Mouse (Mus musculus) kidney, adult 11 months (tissue): Measurements from ENCODE around the gene Fam71e1.

Experiments used
- DNase-seq: peaks from one replicate; pipeline ENCODE4 v3.0.0; 2022

Gene Fam71e1

GRCm38 (mm10) chr7:44495992-44496770, at the start of gene Fam71e1, which contains the start of gene Emc10:
Gene Fam71e1, plus strand, starts transcription at chr7:44496581.
Gene Emc10, minus strand, starts transcription at chr7:44496529.
- DNase-seq, result peak; percentile 99

- no peak for DNase-seq
Observed at GRCm38 (mm10) chr7:44453256-44453655, 43.1 kb upstream of the Fam71e1 start.

- no peak for DNase-seq
Observed at GRCm38 (mm10) chr7:44456302-44456701, 40.1 kb upstream of the Fam71e1 start.

- DNase-seq, result no peak
Observed at GRCm38 (mm10) chr7:44460067-44460466, 36.3 kb upstream of the Fam71e1 start.

GRCm38 (mm10) chr7:44460767-44461502, 35.4 kb upstream of the Fam71e1 start:
- DNase-seq, result no peak

GRCm38 (mm10) chr7:44461503-44462217, 34.7 kb upstream of the Fam71e1 start:
- DNase-seq, result no peak

- DNase-seq, result no peak
Observed at GRCm38 (mm10) chr7:44462218-44463055, 33.9 kb upstream of the Fam71e1 start.

- no peak for DNase-seq
Observed at GRCm38 (mm10) chr7:44463056-44463425, 33.3 kb upstream of the Fam71e1 start.

- no peak for DNase-seq
Observed at GRCm38 (mm10) chr7:44463556-44464225, 32.7 kb upstream of the Fam71e1 start.

GRCm38 (mm10) chr7:44464511-44464910, 31.9 kb upstream of the Fam71e1 start:
- DNase-seq, result no peak

GRCm38 (mm10) chr7:44465111-44465510, 31.3 kb upstream of the Fam71e1 start, which contains the start of gene Aspdh:
Gene Aspdh, plus strand, starts transcription at chr7:44465391.
- DNase-seq, result peak; percentile 78

GRCm38 (mm10) chr7:44466006-44466887, 30.1 kb upstream of the Fam71e1 start:
- DNase-seq, result peak; percentile 26

GRCm38 (mm10) chr7:44466888-44467311, 29.5 kb upstream of the Fam71e1 start:
- DNase-seq, result peak; percentile 34

- DNase-seq, result peak; percentile 98
Observed at GRCm38 (mm10) chr7:44467811-44468411, 28.5 kb upstream of the Fam71e1 start, which contains the start of gene Josd2. Gene Josd2, plus strand, starts transcription at chr7:44467980.

- DNase-seq, result no peak
Observed at GRCm38 (mm10) chr7:44468644-44469285, 27.6 kb upstream of the Fam71e1 start.

GRCm38 (mm10) chr7:44469677-44470675, 26.4 kb upstream of the Fam71e1 start:
- DNase-seq, result no peak

GRCm38 (mm10) chr7:44470696-44471612, 25.4 kb upstream of the Fam71e1 start:
- no peak for DNase-seq
